Mouse (Mus musculus): Measurements from ENCODE around the gene Ints11. TPM values are rescaled to one million over a fixed set of nuclear protein-coding genes. Genes with fewer than 3 reads are reported as not detected.

The Ints11 gene
- polyA plus RNA-seq, 1 experiment from 2014 or later = 67.2 TPM

DNA sequence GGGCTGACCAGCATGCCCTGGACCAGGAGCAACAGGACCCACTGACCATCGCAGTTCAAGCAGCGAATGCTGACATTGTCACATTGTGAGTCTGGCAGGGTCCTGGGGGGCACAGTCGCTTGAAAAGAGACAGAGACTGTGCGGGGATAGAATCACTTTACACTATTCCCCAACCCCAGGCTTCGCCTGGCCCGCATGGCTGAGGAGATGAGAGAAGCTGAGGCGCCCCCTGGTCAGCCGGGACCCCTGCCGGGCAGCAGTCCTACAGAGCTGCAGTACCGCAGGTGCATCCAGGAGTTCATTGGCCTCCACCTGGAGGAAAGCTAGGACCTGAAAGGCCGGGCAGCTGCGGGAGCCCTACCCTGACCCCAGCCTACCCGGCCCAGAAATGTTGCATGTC, 36.3 kb downstream of the Ints11 start:
- Histone ChIP-seq H3K9ac (ENCODE audit: low read depth, low read length) (no peak overlapping the region), H3K4me3 (ENCODE audit: low read length) (no peak overlapping the region), H3K4me1 (ENCODE audit: control insufficient read depth, insufficient read depth, low read depth, low read length) (no peaks in the 10 kb centered on the region), H3K27me3 (replicated peaks; ENCODE audit: control insufficient read depth, insufficient read depth, low read length) (no peaks in the 10 kb centered on the region), H3K27ac (ENCODE audit: low read depth, low read length) (no peak overlapping the region), H3K36me3 (ENCODE audit: control insufficient read depth, insufficient read depth, low read length) (peaks cover 56% of the 10 kb centered on the region), H3K4me2 (ENCODE audit: low read length) (no peak overlapping the region), H3K9me3 (ENCODE audit: control insufficient read depth, low read length) (no peaks in the 10 kb centered on the region)
- 87% methylated on average over 13 of the region's 13 CpGs for WGBS
- no peak for ATAC-seq

DNA sequence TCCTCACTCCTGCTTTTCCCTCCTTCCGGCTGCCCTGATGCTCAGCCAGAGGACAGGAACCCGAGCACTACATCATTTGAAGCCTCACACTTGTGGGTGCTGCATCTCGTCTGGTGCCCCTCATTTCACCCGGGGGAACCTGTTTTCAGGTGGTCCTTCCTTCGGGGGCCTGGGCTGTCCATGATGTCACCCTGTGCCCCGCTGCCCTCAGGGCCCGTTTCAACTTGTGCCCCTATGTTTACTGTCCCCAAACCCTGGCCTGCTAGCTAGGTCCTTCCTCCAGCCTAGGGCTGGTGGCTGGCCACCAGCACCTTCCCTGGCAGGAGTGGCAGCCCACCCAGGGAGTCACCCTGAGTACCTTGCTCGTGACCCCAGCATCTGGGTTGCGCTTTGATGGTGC, 36.8 kb downstream of the Ints11 start:
- no peak for ATAC-seq
- 83% methylated on average over 9 of the region's 9 CpGs for WGBS
- H3K4me3 ChIP-seq (ENCODE audit: low read length) = no peak overlapping the region

DNA sequence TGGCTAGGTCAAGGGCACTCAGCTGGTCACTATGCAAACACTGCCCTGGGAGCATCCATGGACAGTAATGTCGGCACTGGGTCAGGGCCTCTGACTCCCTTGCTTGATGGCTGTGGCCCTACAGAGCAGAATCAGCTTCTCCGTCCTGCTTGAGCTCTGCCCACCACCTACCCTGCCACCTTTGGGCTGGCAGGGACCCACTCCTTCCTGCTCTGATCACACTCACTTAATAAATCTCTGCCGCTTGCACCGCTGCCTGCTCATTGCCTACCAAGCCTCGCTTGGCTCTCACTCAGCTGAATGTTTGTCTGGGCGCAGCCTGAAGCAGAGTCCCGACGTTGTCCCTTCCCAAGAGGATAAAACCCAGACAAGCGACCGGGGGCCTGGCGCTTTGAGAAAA, 37.7 kb downstream of the Ints11 start:
- Histone ChIP-seq H3K4me2 (ENCODE audit: low read length) (no peak overlapping the region), H3K9me3 (ENCODE audit: control insufficient read depth, low read length) (no peaks in the 10 kb centered on the region), H3K4me3 (ENCODE audit: low read length) (no peak overlapping the region), H3K9ac (ENCODE audit: low read depth, low read length) (no peak overlapping the region), H3K4me1 (ENCODE audit: control insufficient read depth, insufficient read depth, low read depth, low read length) (no peaks in the 10 kb centered on the region), H3K27me3 (replicated peaks; ENCODE audit: control insufficient read depth, insufficient read depth, low read length) (no peaks in the 10 kb centered on the region), H3K36me3 (ENCODE audit: control insufficient read depth, insufficient read depth, low read length) (peaks cover 44% of the 10 kb centered on the region), H3K27ac (ENCODE audit: low read depth, low read length) (no peak overlapping the region)
- ATAC-seq = no peak
- 86% methylated on average over 11 of the region's 11 CpGs for WGBS

More for the DNA sequence above, 36.8 kb downstream of the Ints11 start:
- Histone ChIP-seq H3K27ac (ENCODE audit: low read depth, low read length) (no peak overlapping the region), H3K27me3 (replicated peaks; ENCODE audit: control insufficient read depth, insufficient read depth, low read length) (no peaks in the 10 kb centered on the region), H3K36me3 (ENCODE audit: control insufficient read depth, insufficient read depth, low read length) (peaks cover 51% of the 10 kb centered on the region), H3K9me3 (ENCODE audit: control insufficient read depth, low read length) (no peaks in the 10 kb centered on the region), H3K4me1 (ENCODE audit: control insufficient read depth, insufficient read depth, low read depth, low read length) (no peaks in the 10 kb centered on the region), H3K9ac (ENCODE audit: low read depth, low read length) (no peak overlapping the region), H3K4me2 (ENCODE audit: low read length) (no peak overlapping the region)

DNA sequence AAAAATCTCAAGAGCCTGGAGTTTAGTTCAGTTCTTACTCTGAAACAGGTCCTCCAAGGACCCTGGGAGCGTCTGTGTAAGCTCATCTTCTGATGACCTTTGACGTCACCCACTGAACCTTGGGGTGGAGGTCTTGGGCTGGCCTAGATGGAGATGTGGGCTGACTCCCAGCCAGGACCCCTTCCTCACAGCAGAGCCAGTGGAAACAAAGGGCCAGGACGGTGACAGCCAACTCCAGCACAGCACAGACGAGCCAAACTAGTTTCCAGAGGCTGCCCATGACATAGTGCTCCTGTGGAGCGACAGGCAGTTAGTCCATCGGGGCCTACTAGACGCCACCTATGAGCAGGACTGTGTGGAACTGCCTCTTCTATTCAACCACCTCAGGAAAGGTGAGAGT, 38.9 kb downstream of the Ints11 start:
- no peak overlapping the region for H3K4me3 ChIP-seq (ENCODE audit: low read length)
- no peaks in the 10 kb centered on the region for H3K4me1 ChIP-seq (ENCODE audit: control insufficient read depth, insufficient read depth, low read depth, low read length)
- no peak overlapping the region for H3K4me2 ChIP-seq (ENCODE audit: low read length)
- no peaks in the 10 kb centered on the region for H3K9me3 ChIP-seq (ENCODE audit: control insufficient read depth, low read length)
- H3K27me3 ChIP-seq (replicated peaks; ENCODE audit: control insufficient read depth, insufficient read depth, low read length) = no peaks in the 10 kb centered on the region
- H3K9ac ChIP-seq (ENCODE audit: low read depth, low read length) = no peak overlapping the region
- WGBS = 81% methylated on average over 7 of the region's 7 CpGs
- H3K27ac ChIP-seq (ENCODE audit: low read depth, low read length) = no peak overlapping the region
- ATAC-seq = no peak
- H3K36me3 ChIP-seq (ENCODE audit: control insufficient read depth, insufficient read depth, low read length) = peaks cover 31% of the 10 kb centered on the region

DNA sequence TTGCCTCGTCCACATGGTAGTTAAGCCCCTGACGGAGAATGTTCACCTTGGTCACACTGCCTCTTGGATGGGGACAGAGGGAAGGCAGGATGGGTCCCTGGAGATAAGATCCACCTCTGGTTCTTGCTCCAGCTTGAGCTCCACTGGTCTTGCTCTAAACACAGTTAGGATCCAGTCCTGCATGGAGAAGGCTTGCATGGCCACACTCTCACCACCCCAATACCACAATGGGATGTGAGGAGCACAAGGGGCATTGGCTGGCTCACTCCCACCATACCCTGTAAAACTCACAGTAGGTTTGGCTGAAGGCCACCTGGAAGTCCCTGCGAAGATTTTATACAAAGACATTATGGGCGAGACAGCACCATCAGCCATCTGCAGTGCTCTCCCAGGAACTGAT, 39.4 kb downstream of the Ints11 start:
- no peak overlapping the region for H3K4me3 ChIP-seq (ENCODE audit: low read length)
- WGBS = 96% methylated on average over 4 of the region's 4 CpGs
- no peak for ATAC-seq
- no peak overlapping the region for H3K4me2 ChIP-seq (ENCODE audit: low read length)
- H3K27me3 ChIP-seq (replicated peaks; ENCODE audit: control insufficient read depth, insufficient read depth, low read length) = no peaks in the 10 kb centered on the region
- H3K27ac ChIP-seq (ENCODE audit: low read depth, low read length) = no peak overlapping the region
- H3K4me1 ChIP-seq (ENCODE audit: control insufficient read depth, insufficient read depth, low read depth, low read length) = no peaks in the 10 kb centered on the region
- H3K36me3 ChIP-seq (ENCODE audit: control insufficient read depth, insufficient read depth, low read length) = peaks cover 27% of the 10 kb centered on the region
- no peak overlapping the region for H3K9ac ChIP-seq (ENCODE audit: low read depth, low read length)
- H3K9me3 ChIP-seq (ENCODE audit: control insufficient read depth, low read length) = no peaks in the 10 kb centered on the region

DNA sequence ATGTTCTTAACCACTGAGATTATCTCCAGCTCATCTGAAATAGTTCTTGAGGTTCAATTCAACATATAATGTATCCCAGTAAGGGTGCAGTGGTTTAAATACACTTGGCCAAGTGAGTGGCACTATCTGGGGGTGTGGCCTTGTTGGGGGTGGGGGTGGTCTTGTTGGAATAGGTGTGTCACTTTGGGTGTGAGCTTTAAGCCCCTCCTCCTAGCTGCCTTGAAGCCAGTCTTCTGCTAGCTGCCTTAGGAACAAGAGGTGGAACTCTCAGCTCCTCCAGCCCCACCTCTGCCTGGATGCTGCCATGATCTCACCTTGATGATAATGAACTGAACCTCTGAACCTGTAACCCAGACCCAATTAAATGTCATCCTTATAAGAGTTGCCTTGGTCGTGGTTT, 62.7 kb downstream of the Ints11 start:
- no peak for ATAC-seq
- Histone ChIP-seq H3K4me3 (ENCODE audit: low read length) (no peak overlapping the region), H3K36me3 (ENCODE audit: control insufficient read depth, insufficient read depth, low read length) (no peaks in the 10 kb centered on the region), H3K9ac (ENCODE audit: low read depth, low read length) (no peak overlapping the region), H3K4me1 (ENCODE audit: control insufficient read depth, insufficient read depth, low read depth, low read length) (no peaks in the 10 kb centered on the region), H3K27me3 (replicated peaks; ENCODE audit: control insufficient read depth, insufficient read depth, low read length) (no peaks in the 10 kb centered on the region), H3K27ac (ENCODE audit: low read depth, low read length) (no peak overlapping the region), H3K4me2 (ENCODE audit: low read length) (no peak overlapping the region), H3K9me3 (ENCODE audit: control insufficient read depth, low read length) (no peaks in the 10 kb centered on the region)
- 75% methylated on average over 1 of the region's 1 CpGs for WGBS

Small RNA genes within 50 kb of the gene (microRNA-seq; reads per million reads assigned to microRNA genes)
- gene Gm22991 = not detected

Other genes starting within 250 kb of the Ints11 start
- gene Cdk11b, start 244.7 kb upstream of the Ints11 start, polyA plus RNA-seq (2015; fragmentation: Nextera tagmentation; extraction: Ambion mirVana) = 50.0 and 54.9 TPM in 2 replicates
- not detected in 2 replicates for gene Gm10563, start 224.1 kb upstream of the Ints11 start, polyA plus RNA-seq (2015; fragmentation: Nextera tagmentation; extraction: Ambion mirVana)
- gene Mmp23, start 216.2 kb upstream of the Ints11 start, polyA plus RNA-seq (2015; fragmentation: Nextera tagmentation; extraction: Ambion mirVana) = 2.9 and 5.3 TPM in 2 replicates
- 54.4 and 55.7 TPM in 2 replicates for gene Mib2, start 200.3 kb upstream of the Ints11 start, polyA plus RNA-seq (2015; fragmentation: Nextera tagmentation; extraction: Ambion mirVana)
- gene Fndc10, start 175.2 kb upstream of the Ints11 start, polyA plus RNA-seq (2015; fragmentation: Nextera tagmentation; extraction: Ambion mirVana) = 14.2 and 15.5 TPM in 2 replicates
- 166 and 178 TPM in 2 replicates for gene Ssu72, start 164.7 kb upstream of the Ints11 start, polyA plus RNA-seq (2015; fragmentation: Nextera tagmentation; extraction: Ambion mirVana)
- 17.4 and 22.2 TPM in 2 replicates for gene Tmem240, start 134.7 kb upstream of the Ints11 start, polyA plus RNA-seq (2015; fragmentation: Nextera tagmentation; extraction: Ambion mirVana)
- gene Atad3a, start 108.5 kb upstream of the Ints11 start, polyA plus RNA-seq (2015; fragmentation: Nextera tagmentation; extraction: Ambion mirVana) = 93.9 and 100 TPM in 2 replicates
- 38.0 and 39.0 TPM in 2 replicates for gene Vwa1, start 94.8 kb upstream of the Ints11 start, polyA plus RNA-seq (2015; fragmentation: Nextera tagmentation; extraction: Ambion mirVana)
- 0.89 and 1.3 TPM in 2 replicates for gene Tmem88b, start 83.7 kb upstream of the Ints11 start, polyA plus RNA-seq (2015; fragmentation: Nextera tagmentation; extraction: Ambion mirVana)
- gene Ankrd65, start 79.1 kb upstream of the Ints11 start, polyA plus RNA-seq (2015; fragmentation: Nextera tagmentation; extraction: Ambion mirVana) = not detected in 2 replicates
- 251 and 267 TPM in 2 replicates for gene Mrpl20, start 66.7 kb upstream of the Ints11 start, polyA plus RNA-seq (2015; fragmentation: Nextera tagmentation; extraction: Ambion mirVana)
- gene Ccnl2, start 57.1 kb upstream of the Ints11 start, polyA plus RNA-seq (2015; fragmentation: Nextera tagmentation; extraction: Ambion mirVana) = 118 and 132 TPM in 2 replicates
- gene Aurkaip1, start 38.3 kb upstream of the Ints11 start, polyA plus RNA-seq (2015; fragmentation: Nextera tagmentation; extraction: Ambion mirVana) = 133 and 143 TPM in 2 replicates
- gene Mxra8, start 29.9 kb upstream of the Ints11 start, polyA plus RNA-seq (2015; fragmentation: Nextera tagmentation; extraction: Ambion mirVana) = 35.7 and 36.5 TPM in 2 replicates
- gene Dvl1, start 22.1 kb upstream of the Ints11 start, polyA plus RNA-seq (2015; fragmentation: Nextera tagmentation; extraction: Ambion mirVana) = 10.2 and 10.7 TPM in 2 replicates
- 0.29 and 0.40 TPM in 2 replicates for gene Tas1r3, start 6.2 kb upstream of the Ints11 start, polyA plus RNA-seq (2015; fragmentation: Nextera tagmentation; extraction: Ambion mirVana)
- gene Cptp, start 106 bp upstream of the Ints11 start, polyA plus RNA-seq (2015; fragmentation: Nextera tagmentation; extraction: Ambion mirVana) = 30.2 and 31.7 TPM in 2 replicates
- gene Pusl1, start 22.2 kb downstream of the Ints11 start, polyA plus RNA-seq (2015; fragmentation: Nextera tagmentation; extraction: Ambion mirVana) = 66.6 and 66.7 TPM in 2 replicates
- 62.3 and 74.5 TPM in 2 replicates for gene Acap3, start 22.3 kb downstream of the Ints11 start, polyA plus RNA-seq (2015; fragmentation: Nextera tagmentation; extraction: Ambion mirVana)
- gene Ube2j2, start 74.3 kb downstream of the Ints11 start, polyA plus RNA-seq (2015; fragmentation: Nextera tagmentation; extraction: Ambion mirVana) = 97.6 and 98.8 TPM in 2 replicates
- 13.9 and 16.4 TPM in 2 replicates for gene C1qtnf12, start 92.8 kb downstream of the Ints11 start, polyA plus RNA-seq (2015; fragmentation: Nextera tagmentation; extraction: Ambion mirVana)
- gene B3galt6, start 123.1 kb downstream of the Ints11 start, polyA plus RNA-seq (2015; fragmentation: Nextera tagmentation; extraction: Ambion mirVana) = 35.5 and 35.7 TPM in 2 replicates
- gene Sdf4, start 123.3 kb downstream of the Ints11 start, polyA plus RNA-seq (2015; fragmentation: Nextera tagmentation; extraction: Ambion mirVana) = 120 and 124 TPM in 2 replicates
- gene Tnfrsf4, start 144.3 kb downstream of the Ints11 start, polyA plus RNA-seq (2015; fragmentation: Nextera tagmentation; extraction: Ambion mirVana) = 0.64 TPM in 1 of 2 replicates, not detected in the other
- gene Tnfrsf18, start 156.6 kb downstream of the Ints11 start, polyA plus RNA-seq (2015; fragmentation: Nextera tagmentation; extraction: Ambion mirVana) = 1.7 and 1.8 TPM in 2 replicates
- not detected in 2 replicates for gene Ttll10, start 189.9 kb downstream of the Ints11 start, polyA plus RNA-seq (2015; fragmentation: Nextera tagmentation; extraction: Ambion mirVana)
- 28.0 and 31.3 TPM in 2 replicates for gene 9430015G10Rik, start 240.4 kb downstream of the Ints11 start, polyA plus RNA-seq (2015; fragmentation: Nextera tagmentation; extraction: Ambion mirVana)